Mouse (Mus musculus) limb, embryonic 10.5 days (tissue): ENCODE results near the gene Sap30. TPM values are rescaled to one million over a fixed set of nuclear protein-coding genes. Genes with fewer than 3 reads are reported as not detected.
A peak's percentile ranks its signal among the peaks of the same experiment; 100 is the strongest.
"Not testable (repeated sequence)": the region's sequence is repeated elsewhere in the genome, so short reads cannot be mapped to it uniquely, and the experiment has no call there.

Experiments
- DNase-seq: peaks from one replicate; pipeline ENCODE4 v3.0.0-alpha.2; 2017; ENCODE audit warnings: low spot score
- H3K27ac ChIP-seq: fragments of 300-500 bp; sonication (generic); 2 replicates; pipeline ENCODE4 v1.5.1; 2016; ENCODE audit warnings: mild to moderate bottlenecking
- H3K27me3 ChIP-seq: fragments of 300-500 bp; sonication (generic); 2 replicates; pipeline ENCODE4 v1.6.1; 2016; ENCODE audit warnings: low read depth, mild to moderate bottlenecking; ENCODE audit not compliant: poor library complexity, severe bottlenecking
- H3K36me3 ChIP-seq: fragments of 300-500 bp; sonication (generic); 2 replicates; pipeline ENCODE4 v1.6.1; 2016; ENCODE audit warnings: mild to moderate bottlenecking, moderate library complexity
- H3K4me1 ChIP-seq: fragments of 300-500 bp; sonication (generic); 2 replicates; pipeline ENCODE4 v1.6.1; 2016
- H3K4me3 ChIP-seq: fragments of 300-500 bp; sonication (generic); 2 replicates; pipeline ENCODE4 v1.5.1; 2016; ENCODE audit warnings: mild to moderate bottlenecking, moderate library complexity
- H3K9me3 ChIP-seq: fragments of 300-500 bp; sonication (generic); replicated peaks from 2 replicates; pipeline ENCODE4 v1.6.1; 2016; ENCODE audit warnings: mild to moderate bottlenecking
- WGBS: fragments of 180-500 bp; shearing (Covaris S2); methylation state at CpG from one replicate; pipeline ENCODE4 v1.1.7; 2016; 5-methylcytosine and 5-hydroxymethylcytosine counted together
- polyA plus RNA-seq: library from polyadenylated mRNA; unstranded; fragments of >200 nt; fragmentation: Nextera tagmentation; extraction: Ambion mirVana; gene quantifications from 2 replicates; pipeline ENCODE4 v1.2.1, GENCODE M21; 2016

Sap30 gene
- polyA plus RNA-seq, 1 experiment from 2014 or later, result 76.5 TPM

- Histone ChIP-seq H3K9me3 (no peaks in the 10 kb centered on the region), H3K4me1 (peaks cover 18% of the 10 kb centered on the region; the same call in 1 of the 2 replicates), H3K4me3 (peak overlapping the region; percentile 90), H3K27me3 (no peaks in the 10 kb centered on the region), H3K36me3 (peaks cover 45% of the 10 kb centered on the region), H3K27ac (peak overlapping the region; percentile 100)
- WGBS, result under 1% methylated on average over 90 of the region's 96 CpGs
- DNase-seq, result peak; percentile 77
Measured at GRCm38 (mm10) chr8:57512141-57513056, 24.7 kb upstream of the Sap30 start.

GRCm38 (mm10) chr8:57511316-57512118, 23.9 kb upstream of the Sap30 start, which contains the start of gene Hmgb2:
Gene Hmgb2 (plus strand): TSS chr8:57511907.
- H3K27ac ChIP-seq, result peak within 1 kb of the TSS; percentile 100
- peaks cover 36% of the 10 kb centered on the region for H3K36me3 ChIP-seq
- WGBS, result under 1% methylated on average over 63 of the region's 63 CpGs
- no peaks in the 10 kb centered on the region for H3K27me3 ChIP-seq
- DNase-seq, result peak; percentile 100
- H3K4me3 ChIP-seq, result peak within 1 kb of the TSS; percentile 90
- no peaks in the 10 kb centered on the region for H3K9me3 ChIP-seq
- H3K4me1 ChIP-seq, result peaks cover 18% of the 10 kb centered on the region; the same call in 1 of the 2 replicates

- H3K27me3 ChIP-seq, result no peaks in the 10 kb centered on the region
- H3K36me3 ChIP-seq, result peaks cover 30% of the 10 kb centered on the region
- H3K4me3 ChIP-seq, result peak overlapping the region; percentile 90
- 2% methylated on average over 31 of the region's 31 CpGs for WGBS
- H3K9me3 ChIP-seq, result no peaks in the 10 kb centered on the region
- H3K4me1 ChIP-seq, result peaks cover 18% of the 10 kb centered on the region; the same call in 1 of the 2 replicates
- peak; percentile 79 for DNase-seq
- H3K27ac ChIP-seq, result peak overlapping the region; percentile 100
Measured at GRCm38 (mm10) chr8:57510791-57511315, 23.2 kb upstream of the Sap30 start.

- no peak overlapping the region for H3K4me3 ChIP-seq
- H3K27ac ChIP-seq, result no peak overlapping the region
- no peak for DNase-seq
- WGBS, result 86% methylated on average over 4 of the region's 4 CpGs
- H3K4me1 ChIP-seq, result peaks cover 16% of the 10 kb centered on the region; the same call in 1 of the 2 replicates
- no peaks in the 10 kb centered on the region for H3K27me3 ChIP-seq
- H3K9me3 ChIP-seq, result no peaks in the 10 kb centered on the region
- peaks cover 12% of the 10 kb centered on the region for H3K36me3 ChIP-seq
Measured at GRCm38 (mm10) chr8:57508657-57509056, 21.0 kb upstream of the Sap30 start.

GRCm38 (mm10) chr8:57507556-57508063, 19.9 kb upstream of the Sap30 start:
- WGBS, result 88% methylated on average over 4 of the region's 4 CpGs
- Histone ChIP-seq H3K36me3 (peaks cover 1% of the 10 kb centered on the region), H3K4me3 (no peak overlapping the region)

GRCm38 (mm10) chr8:57505500-57505899, 17.8 kb upstream of the Sap30 start:
- DNase-seq, H3K4me1 ChIP-seq, H3K4me3 ChIP-seq, H3K27me3 ChIP-seq, H3K36me3 ChIP-seq, H3K27ac ChIP-seq, H3K9me3 ChIP-seq: not testable (repeated sequence)
- WGBS, result 83% methylated on average over 1 of the region's 1 CpGs

More at GRCm38 (mm10) chr8:57507556-57508063, 19.9 kb upstream of the Sap30 start:
- Histone ChIP-seq H3K27me3 (no peaks in the 10 kb centered on the region), H3K9me3 (no peaks in the 10 kb centered on the region), H3K4me1 (peaks cover 13% of the 10 kb centered on the region; the same call in 1 of the 2 replicates), H3K27ac (no peak overlapping the region)
- DNase-seq, result no peak

GRCm38 (mm10) chr8:57503641-57504040, 16.0 kb upstream of the Sap30 start:
- Histone ChIP-seq H3K4me3 (no peak overlapping the region), H3K9me3 (no peaks in the 10 kb centered on the region), H3K27ac (no peak overlapping the region), H3K4me1 (0 out of 2 replicates have a peak, but pooled peaks cover 3% of the 10 kb centered on the region), H3K36me3 (no peaks in the 10 kb centered on the region), H3K27me3 (no peaks in the 10 kb centered on the region)
- peak; percentile 86 for DNase-seq
- 57% methylated on average over 5 of the region's 5 CpGs for WGBS

- no peaks in the 10 kb centered on the region for H3K4me1 ChIP-seq
- no peaks in the 10 kb centered on the region for H3K27me3 ChIP-seq
- H3K4me3 ChIP-seq, result no peak overlapping the region
- no peak for DNase-seq
- WGBS, result 79% methylated on average over 17 of the region's 17 CpGs
- H3K27ac ChIP-seq, result no peak overlapping the region
- H3K9me3 ChIP-seq, result no peaks in the 10 kb centered on the region
- no peaks in the 10 kb centered on the region for H3K36me3 ChIP-seq
Measured at GRCm38 (mm10) chr8:57498847-57499511, 11.3 kb upstream of the Sap30 start.

GRCm38 (mm10) chr8:57498494-57498846, 10.8 kb upstream of the Sap30 start:
- 82% methylated on average over 8 of the region's 8 CpGs for WGBS
- Histone ChIP-seq H3K9me3 (no peaks in the 10 kb centered on the region), H3K4me3 (no peak overlapping the region), H3K27ac (no peak overlapping the region), H3K4me1 (no peaks in the 10 kb centered on the region), H3K36me3 (no peaks in the 10 kb centered on the region), H3K27me3 (no peaks in the 10 kb centered on the region)
- DNase-seq, result no peak

- DNase-seq, result no peak
- WGBS, result 92% methylated on average over 4 of the region's 4 CpGs
- Histone ChIP-seq H3K4me3 (no peak overlapping the region), H3K27me3 (no peaks in the 10 kb centered on the region), H3K9me3 (no peaks in the 10 kb centered on the region), H3K36me3 (no peaks in the 10 kb centered on the region), H3K4me1 (no peaks in the 10 kb centered on the region), H3K27ac (no peak overlapping the region)
Measured at GRCm38 (mm10) chr8:57491873-57492272, 4.2 kb upstream of the Sap30 start.

- H3K27me3 ChIP-seq, result no peaks in the 10 kb centered on the region
- no peak overlapping the region for H3K27ac ChIP-seq
- peaks cover 8% of the 10 kb centered on the region for H3K4me1 ChIP-seq
- no peak overlapping the region for H3K4me3 ChIP-seq
- peaks cover 7% of the 10 kb centered on the region for H3K36me3 ChIP-seq
- H3K9me3 ChIP-seq, result no peaks in the 10 kb centered on the region
- no peak for DNase-seq
Measured at GRCm38 (mm10) chr8:57489896-57490295, 2.2 kb upstream of the Sap30 start.

- H3K27ac ChIP-seq, result no peak overlapping the region
- WGBS, result 91% methylated on average over 1 of the region's 1 CpGs
- no peak overlapping the region for H3K4me3 ChIP-seq
- H3K9me3 ChIP-seq, result no peaks in the 10 kb centered on the region
- no peak for DNase-seq
- H3K27me3 ChIP-seq, result no peaks in the 10 kb centered on the region
- peaks cover 13% of the 10 kb centered on the region for H3K36me3 ChIP-seq
- peaks cover 8% of the 10 kb centered on the region for H3K4me1 ChIP-seq
Measured at GRCm38 (mm10) chr8:57489366-57489765, 1.7 kb upstream of the Sap30 start.
